Mouse (Mus musculus): ENCODE data around the gene Tmprss11e.

- TF ChIP-seq USF1 (IDR thresholded peaks at IDR 0.05; ENCODE audit: low read depth) (no peak), POLR2AphosphoS2 (IDR thresholded peaks at IDR 0.05; ENCODE audit: insufficient read length, low read depth) (no peak), E2F4 (IDR thresholded peaks at IDR 0.05; ENCODE audit: insufficient read depth) (no peak), TCF12 (IDR thresholded peaks at IDR 0.05; ENCODE audit: insufficient read depth, poor library complexity, severe bottlenecking) (no peak), POLR2A (IDR thresholded peaks at IDR 0.05; ENCODE audit: insufficient read length, low read depth) (no peak), MAX (IDR thresholded peaks at IDR 0.05; ENCODE audit: low read depth) (no peak)
Observed at GRCm38 (mm10) chr5:86776941-86777340, 31.3 kb upstream of the Tmprss11e start.

Data from myocyte (in vitro differentiated cells).